Mouse (Mus musculus) embryonic facial prominence, embryonic 13.5 days (tissue): Measurements from ENCODE around the gene Kcnq4. TPM values are rescaled to one million over a fixed set of nuclear protein-coding genes. Genes with fewer than 3 reads are reported as not detected.

Experiments used
- ATAC-seq: fragments of 200-750 bp; cut with Nextera tagmentation; 2 replicates; pipeline ENCODE4 v1.8.0; 2017; ENCODE audit warnings: low read depth; ENCODE audit not compliant: insufficient number of reproducible peaks, insufficient read depth, low FRiP score, low TSS enrichment
- H3K27ac ChIP-seq: fragments of 300-500 bp; sonication (generic); 2 replicates; pipeline ENCODE4 v1.5.1; 2015; ENCODE audit warnings: moderate library complexity, mild to moderate bottlenecking, inconsistent platforms
- H3K27me3 ChIP-seq: fragments of 300-500 bp; sonication (generic); 2 replicates; pipeline ENCODE4 v1.6.1; 2015; ENCODE audit warnings: mild to moderate bottlenecking, inconsistent platforms
- H3K36me3 ChIP-seq: fragments of 300-500 bp; sonication (generic); 2 replicates; pipeline ENCODE4 v1.6.1; 2015; ENCODE audit warnings: mild to moderate bottlenecking, inconsistent platforms
- H3K4me1 ChIP-seq: fragments of 300-500 bp; sonication (generic); 2 replicates; pipeline ENCODE4 v1.6.1; 2015; ENCODE audit warnings: inconsistent platforms
- H3K4me2 ChIP-seq: fragments of 300-500 bp; sonication (generic); 2 replicates; pipeline ENCODE4 v1.6.1; 2015; ENCODE audit warnings: moderate library complexity, mild to moderate bottlenecking, inconsistent platforms
- H3K4me3 ChIP-seq: fragments of 300-500 bp; sonication (generic); 2 replicates; pipeline ENCODE4 v1.5.1; 2015; ENCODE audit warnings: mild to moderate bottlenecking, inconsistent platforms
- H3K9ac ChIP-seq: fragments of 300-500 bp; sonication (generic); 2 replicates; pipeline ENCODE4 v1.6.1; 2015; ENCODE audit warnings: mild to moderate bottlenecking, inconsistent platforms
- H3K9me3 ChIP-seq: fragments of 300-500 bp; sonication (generic); 2 replicates; pipeline ENCODE4 v1.6.1; 2016; ENCODE audit warnings: inconsistent platforms
- WGBS: fragments of 180-500 bp; shearing (Covaris S2); methylation state at CpG from one replicate; pipeline ENCODE4 v1.1.7; 2015; ENCODE audit warnings: mixed read lengths; 5-methylcytosine and 5-hydroxymethylcytosine counted together
- polyA plus RNA-seq: library from polyadenylated mRNA; unstranded; fragments of >200 nt; fragmentation: Nextera tagmentation; extraction: Ambion mirVana; gene quantifications from 2 replicates; pipeline ENCODE4 v1.2.1, GENCODE M21; 2015

Gene Kcnq4
- polyA plus RNA-seq, 1 experiment from 2014 or later, result 7.2 TPM

GRCm38 (mm10) chr4:120697353-120697752, 51.1 kb downstream of the Kcnq4 start:
- no peak overlapping the region for H3K27ac ChIP-seq
- H3K4me2 ChIP-seq, result no peak overlapping the region
- H3K36me3 ChIP-seq, result 0 out of 2 replicates have a peak, but pooled peaks cover 16% of the 10 kb centered on the region
- 0 out of 2 replicates have a peak, but pooled peaks cover 3% of the 10 kb centered on the region for H3K4me1 ChIP-seq
- 95% methylated on average over 8 of the region's 8 CpGs for WGBS
- H3K9ac ChIP-seq, result no peak overlapping the region
- peaks cover 40% of the 10 kb centered on the region for H3K27me3 ChIP-seq
- H3K4me3 ChIP-seq, result no peak overlapping the region
- no peak for ATAC-seq
- H3K9me3 ChIP-seq, result no peaks in the 10 kb centered on the region

- H3K4me3 ChIP-seq, result no peak overlapping the region
- H3K9ac ChIP-seq, result no peak overlapping the region
- no peak for ATAC-seq
- H3K9me3 ChIP-seq, result no peaks in the 10 kb centered on the region
- 0 out of 2 replicates have a peak, but pooled peaks cover 3% of the 10 kb centered on the region for H3K36me3 ChIP-seq
- peaks cover 15% of the 10 kb centered on the region for H3K27me3 ChIP-seq
- no peak overlapping the region for H3K4me2 ChIP-seq
- H3K4me1 ChIP-seq, result no peaks in the 10 kb centered on the region
- 40% methylated on average over 10 of the region's 10 CpGs for WGBS
- no peak overlapping the region for H3K27ac ChIP-seq
Observed at GRCm38 (mm10) chr4:120692717-120693116, 55.7 kb downstream of the Kcnq4 start.

GRCm38 (mm10) chr4:120689317-120689716, 59.1 kb downstream of the Kcnq4 start:
- no peak overlapping the region for H3K27ac ChIP-seq
- no peak overlapping the region for H3K9ac ChIP-seq
- no peak overlapping the region for H3K4me3 ChIP-seq
- H3K27me3 ChIP-seq, result peaks cover 5% of the 10 kb centered on the region; the same call in 1 of the 2 replicates
- no peaks in the 10 kb centered on the region for H3K36me3 ChIP-seq
- WGBS, result 66% methylated on average over 6 of the region's 6 CpGs
- no peak overlapping the region for H3K4me2 ChIP-seq
- no peak for ATAC-seq
- no peaks in the 10 kb centered on the region for H3K4me1 ChIP-seq
- H3K9me3 ChIP-seq, result no peaks in the 10 kb centered on the region

- H3K27me3 ChIP-seq, result no peaks in the 10 kb centered on the region
- no peak overlapping the region for H3K4me2 ChIP-seq
- no peaks in the 10 kb centered on the region for H3K9me3 ChIP-seq
- WGBS, result 37% methylated on average over 6 of the region's 6 CpGs
- H3K27ac ChIP-seq, result no peak overlapping the region
- no peak for ATAC-seq
- no peak overlapping the region for H3K4me3 ChIP-seq
- H3K9ac ChIP-seq, result no peak overlapping the region
- H3K36me3 ChIP-seq, result no peaks in the 10 kb centered on the region
- 0 out of 2 replicates have a peak, but pooled peaks cover 3% of the 10 kb centered on the region for H3K4me1 ChIP-seq
Observed at GRCm38 (mm10) chr4:120687282-120687681, 61.1 kb downstream of the Kcnq4 start.

GRCm38 (mm10) chr4:120683278-120683997, 65.0 kb downstream of the Kcnq4 start:
- Histone ChIP-seq H3K36me3 (no peaks in the 10 kb centered on the region), H3K27ac (no peak overlapping the region), H3K27me3 (no peaks in the 10 kb centered on the region), H3K4me3 (no peak overlapping the region), H3K4me1 (0 out of 2 replicates have a peak, but pooled peaks cover 3% of the 10 kb centered on the region), H3K9me3 (no peaks in the 10 kb centered on the region), H3K9ac (no peak overlapping the region), H3K4me2 (no peak overlapping the region)
- no peak for ATAC-seq
- 54% methylated on average over 9 of the region's 9 CpGs for WGBS

- Histone ChIP-seq H3K9ac (no peak overlapping the region), H3K9me3 (no peaks in the 10 kb centered on the region), H3K4me1 (0 out of 2 replicates have a peak, but pooled peaks cover 3% of the 10 kb centered on the region), H3K36me3 (no peaks in the 10 kb centered on the region), H3K27me3 (no peaks in the 10 kb centered on the region), H3K4me3 (no peak overlapping the region), H3K4me2 (no peak overlapping the region), H3K27ac (no peak overlapping the region)
- WGBS, result 33% methylated on average over 10 of the region's 10 CpGs
- no peak for ATAC-seq
Observed at GRCm38 (mm10) chr4:120682168-120682567, 66.2 kb downstream of the Kcnq4 start.

GRCm38 (mm10) chr4:120680953-120681352, 67.5 kb downstream of the Kcnq4 start:
- Histone ChIP-seq H3K9me3 (no peaks in the 10 kb centered on the region), H3K27ac (no peak overlapping the region), H3K36me3 (no peaks in the 10 kb centered on the region), H3K4me2 (no peak overlapping the region), H3K4me3 (no peak overlapping the region), H3K27me3 (no peaks in the 10 kb centered on the region), H3K9ac (no peak overlapping the region), H3K4me1 (0 out of 2 replicates have a peak, but pooled peaks cover 3% of the 10 kb centered on the region)
- WGBS, result 55% methylated on average over 7 of the region's 7 CpGs
- no peak for ATAC-seq

- ATAC-seq, result no peak
- H3K4me3 ChIP-seq, result no peak overlapping the region
- H3K4me1 ChIP-seq, result no peaks in the 10 kb centered on the region
- H3K36me3 ChIP-seq, result no peaks in the 10 kb centered on the region
- H3K4me2 ChIP-seq, result no peak overlapping the region
- no peak overlapping the region for H3K27ac ChIP-seq
- no peaks in the 10 kb centered on the region for H3K9me3 ChIP-seq
- WGBS, result 73% methylated on average over 2 of the region's 2 CpGs
- no peak overlapping the region for H3K9ac ChIP-seq
- H3K27me3 ChIP-seq, result peaks cover 14% of the 10 kb centered on the region; the same call in 1 of the 2 replicates
Observed at GRCm38 (mm10) chr4:120675640-120676039, 72.8 kb downstream of the Kcnq4 start.

- no peak overlapping the region for H3K4me3 ChIP-seq
- H3K36me3 ChIP-seq, result no peaks in the 10 kb centered on the region
- no peak overlapping the region for H3K4me2 ChIP-seq
- WGBS, result 81% methylated on average over 8 of the region's 8 CpGs
- no peaks in the 10 kb centered on the region for H3K4me1 ChIP-seq
- peaks cover 17% of the 10 kb centered on the region; the same call in 1 of the 2 replicates for H3K27me3 ChIP-seq
- no peak overlapping the region for H3K27ac ChIP-seq
- no peaks in the 10 kb centered on the region for H3K9me3 ChIP-seq
- H3K9ac ChIP-seq, result no peak overlapping the region
- no peak for ATAC-seq
Observed at GRCm38 (mm10) chr4:120674775-120675451, 73.5 kb downstream of the Kcnq4 start.

- Histone ChIP-seq H3K4me1 (no peaks in the 10 kb centered on the region), H3K27me3 (peaks cover 24% of the 10 kb centered on the region), H3K27ac (no peak overlapping the region), H3K9ac (no peak overlapping the region), H3K4me3 (no peak overlapping the region), H3K36me3 (no peaks in the 10 kb centered on the region), H3K4me2 (no peak overlapping the region), H3K9me3 (no peaks in the 10 kb centered on the region)
- 85% methylated on average over 3 of the region's 3 CpGs for WGBS
- ATAC-seq, result no peak
Observed at GRCm38 (mm10) chr4:120673606-120674005, 74.8 kb downstream of the Kcnq4 start.

- H3K4me2 ChIP-seq, result no peak overlapping the region
- H3K36me3 ChIP-seq, result no peaks in the 10 kb centered on the region
- no peak overlapping the region for H3K9ac ChIP-seq
- peaks cover 15% of the 10 kb centered on the region for H3K4me1 ChIP-seq
- no peak overlapping the region for H3K27ac ChIP-seq
- 45% methylated on average over 12 of the region's 12 CpGs for WGBS
- ATAC-seq, result no peak
- no peak overlapping the region for H3K4me3 ChIP-seq
- peaks cover 50% of the 10 kb centered on the region for H3K27me3 ChIP-seq
- no peaks in the 10 kb centered on the region for H3K9me3 ChIP-seq
Observed at GRCm38 (mm10) chr4:120671046-120671445, 77.4 kb downstream of the Kcnq4 start.

GRCm38 (mm10) chr4:120669585-120669984, 78.8 kb downstream of the Kcnq4 start:
- Histone ChIP-seq H3K9ac (no peak overlapping the region), H3K27ac (no peak overlapping the region), H3K4me3 (no peak overlapping the region), H3K4me2 (no peak overlapping the region), H3K36me3 (no peaks in the 10 kb centered on the region), H3K4me1 (peaks cover 15% of the 10 kb centered on the region), H3K27me3 (peaks cover 59% of the 10 kb centered on the region), H3K9me3 (no peaks in the 10 kb centered on the region)
- no peak for ATAC-seq
- WGBS, result 75% methylated on average over 5 of the region's 5 CpGs
